Comparison of ENCODE assay signal across 11 mouse cellular contexts in genomic region chr13:116294151-116294461, GRCm38 (mm10). TPM values are rescaled to one million over a fixed set of nuclear protein-coding genes. Genes with fewer than 3 reads are reported as not detected.
A peak's percentile ranks its signal among the peaks of the same experiment; 100 is the strongest.
DNase-seq lines count a peak whose midpoint lies in the region; ATAC-seq and TF ChIP-seq lines count a peak whose summit lies in the region.
"Had no signal": no experiment of that assay in that cellular context is flagged by ENCODE, and none has a peak within 500 bp of the region (broad histone marks: within the 10 kb centered on the region; RNA-seq: fewer than 3 reads in every experiment).

No protein-coding gene starts in this region.

- no peaks in the 10 kb centered on the region for H3K9me3 ChIP-seq in heart, embryonic 16.5 days (replicated peaks; ENCODE audit: control insufficient read depth, low read length)
- no peaks in the 10 kb centered on the region for H3K9me3 ChIP-seq in ES-Bruce4 (replicated peaks; ENCODE audit: control insufficient read depth, insufficient read depth, low read length, poor library complexity, severe bottlenecking)
- H3K9me3 ChIP-seq in forebrain, embryonic 14.5 days (replicated peaks; ENCODE audit: control insufficient read depth, low read length), result no peaks in the 10 kb centered on the region
- H3K9me3 ChIP-seq in midbrain, embryonic 11.5 days (ENCODE audit: control insufficient read depth, low read length), result no peaks in the 10 kb centered on the region

- peak overlapping the region; percentile 47 for H3K4me2 ChIP-seq in heart, embryonic 16.5 days (ENCODE audit: low read depth, low read length)
- H3K4me2 ChIP-seq in forebrain, embryonic 14.5 days (ENCODE audit: low read length), result peak overlapping the region; percentile 20; the same call in 1 of the 2 replicates
- H3K4me2 ChIP-seq in midbrain, embryonic 11.5 days, result peak overlapping the region; percentile 19; the same call in 1 of the 2 replicates

- WGBS in heart, embryonic 16.5 days, result 2% methylated on average over 11 of the region's 11 CpGs
- under 1% methylated on average over 11 of the region's 11 CpGs for WGBS in forebrain, embryonic 14.5 days
- WGBS in midbrain, embryonic 11.5 days, result under 1% methylated on average over 11 of the region's 11 CpGs

- no peak for TF ChIP-seq CTCF in ES-Bruce4 (IDR thresholded peaks at IDR 0.05; ENCODE audit: low read depth, low read length)

- H3K36me3 ChIP-seq in heart, embryonic 16.5 days (ENCODE audit: control insufficient read depth, insufficient read depth), result no peaks in the 10 kb centered on the region
- no peaks in the 10 kb centered on the region for H3K36me3 ChIP-seq in ES-Bruce4 (ENCODE audit: control insufficient read depth, insufficient read depth, low read length, poor library complexity, severe bottlenecking)
- no peaks in the 10 kb centered on the region for H3K36me3 ChIP-seq in forebrain, embryonic 14.5 days (ENCODE audit: control insufficient read depth, insufficient read depth, low read length)
- no peaks in the 10 kb centered on the region for H3K36me3 ChIP-seq in midbrain, embryonic 11.5 days (ENCODE audit: control insufficient read depth, insufficient read depth, low read length)

- peaks cover 55% of the 10 kb centered on the region for H3K27me3 ChIP-seq in heart, embryonic 16.5 days (ENCODE audit: control insufficient read depth, insufficient read depth, low read length)
- H3K27me3 ChIP-seq in ES-Bruce4 (ENCODE audit: control insufficient read depth, insufficient read depth, low read length, poor library complexity, severe bottlenecking), result peaks cover 7% of the 10 kb centered on the region
- peaks cover 61% of the 10 kb centered on the region for H3K27me3 ChIP-seq in forebrain, embryonic 14.5 days (replicated peaks; ENCODE audit: control insufficient read depth, insufficient read depth, low read length)
- peaks cover 70% of the 10 kb centered on the region for H3K27me3 ChIP-seq in midbrain, embryonic 11.5 days (ENCODE audit: control insufficient read depth, insufficient read depth, low read length)

- TF ChIP-seq EP300 in ES-Bruce4 (IDR thresholded peaks at IDR 0.05; ENCODE audit: insufficient read depth, low read depth, low read length), result no peak

- H3K27ac ChIP-seq in heart, embryonic 16.5 days (ENCODE audit: low read length), result no peak overlapping the region
- H3K27ac ChIP-seq in ES-Bruce4 (ENCODE audit: insufficient read depth, low read length), result no peak overlapping the region
- no peak overlapping the region for H3K27ac ChIP-seq in forebrain, embryonic 14.5 days (ENCODE audit: low read depth, low read length)
- no peak overlapping the region for H3K27ac ChIP-seq in midbrain, embryonic 11.5 days (ENCODE audit: low read depth, low read length)
- H3K27ac ChIP-seq: heart, adult 2 months had no signal

- peaks cover 6% of the 10 kb centered on the region; the same call in 1 of the 2 replicates for H3K4me1 ChIP-seq in heart, embryonic 16.5 days (ENCODE audit: control insufficient read depth, insufficient read depth, low read length)
- H3K4me1 ChIP-seq in ES-Bruce4 (ENCODE audit: control insufficient read depth, insufficient read depth, low read length), result no peaks in the 10 kb centered on the region
- H3K4me1 ChIP-seq in forebrain, embryonic 14.5 days (ENCODE audit: control insufficient read depth, insufficient read depth, low read length), result no peaks in the 10 kb centered on the region
- no peaks in the 10 kb centered on the region for H3K4me1 ChIP-seq in midbrain, embryonic 11.5 days (ENCODE audit: control insufficient read depth, insufficient read depth, low read length)

- ATAC-seq in heart, embryonic 16.5 days (replicated peaks; ENCODE audit: extremely low read depth, insufficient read depth, low FRiP score), result no peak; the same call in 1 of the 2 replicates
- ATAC-seq in forebrain, embryonic 14.5 days, result no peak
- peak; percentile 31; the same call in 1 of the 2 replicates for ATAC-seq in midbrain, embryonic 11.5 days (ENCODE audit: low FRiP score)

- peak overlapping the region; percentile 5; the same call in 1 of the 2 replicates for H3K9ac ChIP-seq in heart, embryonic 16.5 days (ENCODE audit: low read length)
- H3K9ac ChIP-seq in ES-Bruce4 (ENCODE audit: low read depth, poor library complexity, severe bottlenecking), result no peak overlapping the region
- H3K9ac ChIP-seq in forebrain, embryonic 14.5 days (ENCODE audit: low read length), result no peak overlapping the region
- H3K9ac ChIP-seq in midbrain, embryonic 11.5 days (ENCODE audit: low read length), result no peak overlapping the region

- TF ChIP-seq POLR2A in ES-Bruce4 (IDR thresholded peaks at IDR 0.05; ENCODE audit: insufficient read depth, low read length), result no peak

- H3K4me3 ChIP-seq in heart, embryonic 16.5 days (ENCODE audit: low read length), result peak overlapping the region; percentile 34
- H3K4me3 ChIP-seq in ES-Bruce4 (ENCODE audit: low read depth, low read length), result peak overlapping the region; percentile 37
- H3K4me3 ChIP-seq in forebrain, embryonic 14.5 days (ENCODE audit: low read depth, low read length), result no peak overlapping the region
- H3K4me3 ChIP-seq in midbrain, embryonic 11.5 days (ENCODE audit: low read depth, low read length), result no peak overlapping the region
- H3K4me3 ChIP-seq: heart, adult 2 months had no signal

- DNase-seq in heart, adult 8-10 months (ENCODE audit: low spot score), result no peak
- DNase-seq in forebrain, embryonic 14.5 days (ENCODE audit: low spot score), result no peak
- DNase-seq in midbrain, embryonic 11.5 days (ENCODE audit: low spot score, missing footprints), result no peak
- DNase-seq in thymus, postnatal 10 days (ENCODE audit: low spot score in 2 of 2), result no peak
- DNase-seq in layer of hippocampus, postnatal 14 days (ENCODE audit: low spot score in 2 of 2), result no peak
- DNase-seq in right cerebral cortex, postnatal 10 days (ENCODE audit: low spot score in 2 of 2), result no peak
- DNase-seq: heart, adult 2 months; layer of hippocampus, postnatal 36 days had no signal

RNA-seq across cellular contexts. Expression of gene Isl1, which starts 15.4 kb away (rescaled TPM):
- 2.4 and 2.7 TPM in 2 replicates for polyA plus RNA-seq in heart, embryonic 16.5 days (2015; fragmentation: Nextera tagmentation; extraction: Ambion mirVana)
- total RNA-seq in heart, adult 8-10 months (2022), result under 1 TPM in 1 of 4 experiments, not detected in 3; 0.16 TPM
- not detected in 2 replicates for polyA plus RNA-seq in ES-Bruce4 (2011; ENCODE audit: insufficient read depth, insufficient read length, low read depth, missing spikeins)
- polyA plus RNA-seq in forebrain, embryonic 14.5 days (2014; fragmentation: Nextera tagmentation; extraction: Ambion mirVana), result 81.8 and 86.8 TPM in 2 replicates
- 15.4 and 18.6 TPM in 2 replicates for polyA plus RNA-seq in midbrain, embryonic 11.5 days (2014; fragmentation: Nextera tagmentation; extraction: Ambion mirVana)
- total RNA-seq in layer of hippocampus, postnatal 14 days (2021), result under 1 TPM in 1 of 2 experiments, not detected in 1; 0.60 TPM
- total RNA-seq: heart, adult 2 months; layer of hippocampus, postnatal 36 days; megakaryocyte, adult 5-6 weeks had no signal

Comparison
In these comparisons a context has a peak if more than half of its experiments do, and no peak if none do; other contexts are left out.
1. H3K4me3 ChIP-seq: peak in heart, embryonic 16.5 days (single experiment) and ES-Bruce4 (single experiment); none in forebrain, embryonic 14.5 days (single experiment) and midbrain, embryonic 11.5 days (single experiment).
2. Peak in every context shown above with its lines, with median percentiles within 50 percentile points of each other: H3K4me2 ChIP-seq.